Mouse (Mus musculus) forebrain, embryonic 10.5 days (tissue): ENCODE results near the gene Rhoh. TPM values are rescaled to one million over a fixed set of nuclear protein-coding genes. Genes with fewer than 3 reads are reported as not detected.
A peak's percentile ranks its signal among the peaks of the same experiment; 100 is the strongest.

Experiments used
- DNase-seq: peaks from one replicate; pipeline ENCODE4 v3.0.0-alpha.2; 2017; ENCODE audit warnings: low spot score; ENCODE audit errors: extremely low spot score
- H3K27ac ChIP-seq: fragments of 300-500 bp; sonication (generic); 2 replicates; pipeline ENCODE4 v1.5.1; 2016; ENCODE audit warnings: mild to moderate bottlenecking
- H3K27me3 ChIP-seq: fragments of 300-500 bp; sonication (generic); 2 replicates; pipeline ENCODE4 v1.6.1; 2016; ENCODE audit warnings: mild to moderate bottlenecking; ENCODE audit not compliant: poor library complexity, severe bottlenecking
- H3K36me3 ChIP-seq: fragments of 300-500 bp; sonication (generic); replicated peaks from 2 replicates; pipeline ENCODE4 v1.6.1; 2016; ENCODE audit warnings: mild to moderate bottlenecking, moderate library complexity
- H3K4me1 ChIP-seq: fragments of 300-500 bp; sonication (generic); 2 replicates; pipeline ENCODE4 v1.6.1; 2016
- H3K4me3 ChIP-seq: fragments of 300-500 bp; sonication (generic); 2 replicates; pipeline ENCODE4 v1.5.1; 2016; ENCODE audit warnings: mild to moderate bottlenecking, moderate library complexity
- H3K9me3 ChIP-seq: fragments of 300-500 bp; sonication (generic); 2 replicates; pipeline ENCODE4 v1.6.1; 2016; ENCODE audit warnings: mild to moderate bottlenecking, moderate library complexity
- WGBS: fragments of 180-500 bp; shearing (Covaris S2); methylation state at CpG from one replicate; pipeline ENCODE4 v1.1.7; 2016; 5-methylcytosine and 5-hydroxymethylcytosine counted together
- polyA plus RNA-seq: library from polyadenylated mRNA; unstranded; fragments of >200 nt; fragmentation: Nextera tagmentation; extraction: Ambion mirVana; gene quantifications from 2 replicates; pipeline ENCODE4 v1.2.1, GENCODE M21; 2016

Rhoh gene
- polyA plus RNA-seq, 1 experiment from 2014 or later = 0.12 TPM

DNA sequence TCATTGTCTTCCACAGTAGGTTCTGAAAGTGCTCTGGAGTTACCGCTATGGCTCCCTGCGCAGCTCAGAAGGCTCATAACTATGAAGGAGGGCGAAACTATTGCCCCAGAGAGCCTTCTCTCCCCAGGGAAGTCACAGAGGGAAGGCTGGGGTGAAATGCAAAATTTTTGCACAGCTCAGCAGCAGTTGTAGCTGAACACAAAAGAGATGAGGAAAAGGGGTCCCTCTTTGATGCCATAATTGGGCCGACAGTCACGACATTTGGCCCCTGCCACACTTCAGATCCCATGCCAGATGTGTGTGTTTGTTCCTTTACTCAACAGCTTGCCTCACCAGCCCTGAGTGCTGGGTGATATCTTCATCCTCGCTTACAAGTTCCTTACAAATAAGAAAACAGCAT lies 65.7 kb downstream of the Rhoh start:
- WGBS = 88% methylated on average over 6 of the region's 6 CpGs
- Histone ChIP-seq H3K27ac (no peak overlapping the region), H3K4me1 (no peaks in the 10 kb centered on the region), H3K27me3 (no peaks in the 10 kb centered on the region), H3K36me3 (no peaks in the 10 kb centered on the region), H3K9me3 (no peaks in the 10 kb centered on the region), H3K4me3 (no peak overlapping the region)
- no peak for DNase-seq

DNA sequence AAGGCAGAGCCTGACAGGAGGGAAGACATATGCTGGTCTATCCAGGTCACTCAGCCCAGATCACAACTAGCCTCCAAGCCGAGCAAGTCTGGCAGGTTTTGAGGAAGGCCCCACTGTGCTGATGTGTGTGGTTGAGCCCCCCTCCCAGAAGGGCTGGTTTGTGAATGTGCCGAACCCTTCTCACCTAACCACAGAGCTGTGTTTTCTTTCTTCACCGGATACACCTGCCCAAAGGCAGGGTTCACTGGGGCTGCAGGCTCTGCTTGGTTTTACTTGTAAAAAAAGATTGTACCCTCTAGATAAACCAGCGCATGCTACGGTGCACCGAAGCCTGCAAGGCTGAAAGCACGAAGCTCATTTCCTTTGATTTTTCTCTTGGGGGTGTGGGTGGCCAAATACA lies 68.1 kb downstream of the Rhoh start:
- Histone ChIP-seq H3K36me3 (no peaks in the 10 kb centered on the region), H3K9me3 (no peaks in the 10 kb centered on the region), H3K27ac (no peak overlapping the region), H3K4me3 (no peak overlapping the region), H3K27me3 (no peaks in the 10 kb centered on the region), H3K4me1 (no peaks in the 10 kb centered on the region)
- no peak for DNase-seq
- 89% methylated on average over 7 of the region's 7 CpGs for WGBS

DNA sequence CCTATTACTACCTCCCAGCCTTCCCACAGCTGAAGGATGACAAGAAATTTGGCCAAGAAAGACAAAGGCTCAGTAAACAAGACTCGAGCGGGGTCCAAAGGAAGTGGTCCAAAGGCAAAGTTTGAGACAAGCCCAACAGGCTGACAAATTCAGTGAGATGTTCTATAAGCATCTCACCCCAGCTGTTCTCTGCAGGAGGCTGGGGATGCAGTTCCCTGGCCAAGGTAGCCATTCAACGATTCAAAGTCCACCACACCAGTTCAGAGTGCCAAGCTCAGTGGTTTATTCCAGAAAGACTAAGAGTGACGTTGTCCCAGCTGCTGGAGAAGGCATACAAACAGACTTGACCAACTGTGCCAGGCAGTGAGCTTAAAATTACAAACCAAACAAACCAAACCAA lies 69.2 kb downstream of the Rhoh start:
- Histone ChIP-seq H3K36me3 (no peaks in the 10 kb centered on the region), H3K27me3 (no peaks in the 10 kb centered on the region), H3K9me3 (no peaks in the 10 kb centered on the region), H3K4me3 (no peak overlapping the region), H3K4me1 (no peaks in the 10 kb centered on the region), H3K27ac (no peak overlapping the region)
- 75% methylated on average over 4 of the region's 4 CpGs for WGBS
- no peak for DNase-seq

DNA sequence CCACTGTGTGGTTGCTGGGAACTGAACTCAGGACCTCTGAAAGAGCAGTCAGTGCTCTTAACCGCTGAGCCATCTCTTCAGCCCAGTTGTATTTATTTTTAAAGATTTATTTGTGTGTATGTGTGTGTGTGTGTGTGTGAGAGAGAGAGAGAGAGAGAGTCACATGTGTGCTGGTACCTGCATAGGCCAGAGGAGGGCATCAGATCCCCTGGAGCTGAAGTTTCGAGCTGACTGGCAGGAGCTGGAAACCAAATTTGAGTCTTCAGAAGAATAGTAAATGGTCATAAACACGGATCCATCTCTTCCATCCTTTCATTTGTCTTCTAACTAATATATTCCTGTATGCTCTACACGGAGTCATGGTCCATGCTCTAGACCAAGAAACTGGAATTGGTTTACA lies 72.2 kb downstream of the Rhoh start:
- Histone ChIP-seq H3K4me1 (0 out of 2 replicates have a peak, but pooled peaks cover 4% of the 10 kb centered on the region), H3K36me3 (no peaks in the 10 kb centered on the region), H3K27ac (no peak overlapping the region), H3K27me3 (no peaks in the 10 kb centered on the region), H3K9me3 (no peaks in the 10 kb centered on the region), H3K4me3 (no peak overlapping the region)
- 86% methylated on average over 4 of the region's 4 CpGs for WGBS
- DNase-seq = no peak

DNA sequence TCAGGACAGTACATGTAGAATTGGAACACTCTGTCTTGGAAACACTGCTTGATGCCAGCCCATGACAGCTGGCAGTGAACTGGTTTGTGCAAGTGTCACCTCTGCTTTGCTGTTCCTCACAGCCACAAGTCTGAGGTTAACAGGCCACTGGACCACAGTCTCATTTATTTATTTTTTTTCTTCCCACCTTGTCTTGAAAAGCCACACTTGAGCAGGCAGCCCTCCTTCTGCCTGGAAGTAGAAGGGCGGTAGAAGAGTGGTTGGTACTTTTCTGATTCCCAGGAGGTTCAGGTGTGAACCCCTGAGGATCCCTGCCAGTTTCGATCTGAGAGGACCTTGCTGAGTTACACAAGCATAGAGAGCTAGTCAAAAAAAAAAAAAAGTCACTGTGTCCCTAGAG lies 72.8 kb downstream of the Rhoh start:
- no peaks in the 10 kb centered on the region for H3K9me3 ChIP-seq
- no peak overlapping the region for H3K4me3 ChIP-seq
- WGBS = 90% methylated on average over 2 of the region's 2 CpGs
- 0 out of 2 replicates have a peak, but pooled peaks cover 4% of the 10 kb centered on the region for H3K4me1 ChIP-seq
- H3K27me3 ChIP-seq = no peaks in the 10 kb centered on the region
- H3K36me3 ChIP-seq = no peaks in the 10 kb centered on the region
- DNase-seq = no peak
- no peak overlapping the region for H3K27ac ChIP-seq

DNA sequence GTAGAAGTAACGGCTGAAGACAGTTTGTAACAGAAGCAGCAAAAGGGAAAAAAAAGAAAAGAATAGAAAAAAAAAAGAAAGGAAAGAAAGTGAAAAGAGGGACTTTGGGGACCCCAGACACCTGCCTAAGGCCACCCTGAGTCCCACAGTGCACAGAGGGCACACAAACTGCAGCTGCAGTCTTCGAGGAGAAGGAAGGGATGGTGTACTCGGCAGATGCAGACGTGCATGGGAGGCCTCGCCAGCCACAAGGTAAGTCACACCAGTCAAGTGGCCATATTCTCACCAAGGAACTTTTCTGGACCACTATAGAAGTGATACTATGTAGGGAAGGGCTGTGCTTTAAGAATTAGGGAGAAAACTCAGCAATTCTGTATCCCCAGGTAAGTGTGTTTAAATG lies 73.8 kb downstream of the Rhoh start, which contains the start of gene Chrna9:
Gene Chrna9, plus strand, starts transcription at position 139 of the 400 bp plus-strand sequence.
- WGBS = 88% methylated on average over 5 of the region's 5 CpGs
- 0 out of 2 replicates have a peak, but pooled peaks cover 4% of the 10 kb centered on the region for H3K4me1 ChIP-seq
- no peak within 1 kb of the TSS for H3K27ac ChIP-seq
- H3K36me3 ChIP-seq = no peaks in the 10 kb centered on the region
- H3K27me3 ChIP-seq = no peaks in the 10 kb centered on the region
- H3K9me3 ChIP-seq = no peaks in the 10 kb centered on the region
- DNase-seq = no peak
- H3K4me3 ChIP-seq = no peak within 1 kb of the TSS

DNA sequence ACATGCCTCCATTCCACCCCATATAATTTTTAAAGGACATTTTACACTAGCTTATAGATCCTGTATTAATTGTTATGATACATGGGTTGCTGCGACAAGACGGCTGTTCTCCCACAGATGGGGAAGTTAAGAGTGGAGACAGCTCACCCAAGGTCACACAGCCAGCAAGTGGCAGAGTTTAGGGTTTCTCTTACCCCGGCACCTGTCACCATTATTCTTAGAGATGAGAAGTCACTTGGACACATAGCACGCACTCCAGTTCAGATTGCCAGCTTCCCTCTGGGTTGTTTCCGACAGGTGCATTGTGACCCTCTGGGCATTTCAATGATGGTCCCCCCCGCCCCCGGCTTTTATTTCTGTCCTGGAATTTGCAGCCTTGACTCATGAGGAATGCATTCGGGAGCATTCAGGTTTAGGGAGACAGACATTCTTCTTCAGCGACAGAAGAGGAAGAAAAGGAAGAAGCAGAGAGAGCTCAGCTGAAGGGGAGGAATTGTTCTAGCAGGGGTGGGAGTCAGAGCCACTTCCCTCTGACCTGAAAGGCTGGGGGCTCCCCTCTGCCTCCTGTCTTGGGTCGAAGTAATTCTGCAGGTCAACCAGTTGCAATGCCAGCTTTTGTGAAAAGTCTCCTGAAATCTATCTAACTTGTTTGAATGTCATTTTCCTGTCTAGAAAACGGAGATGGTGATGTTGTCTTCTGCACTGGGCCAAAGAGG lies 76.2 kb downstream of the Rhoh start:
- H3K9me3 ChIP-seq = no peaks in the 10 kb centered on the region
- H3K4me3 ChIP-seq = no peak overlapping the region
- no peak for DNase-seq
- H3K27me3 ChIP-seq = no peaks in the 10 kb centered on the region
- H3K4me1 ChIP-seq = 0 out of 2 replicates have a peak, but pooled peaks cover 4% of the 10 kb centered on the region
- no peaks in the 10 kb centered on the region for H3K36me3 ChIP-seq
- 80% methylated on average over 11 of the region's 11 CpGs for WGBS
- H3K27ac ChIP-seq = no peak overlapping the region

DNA sequence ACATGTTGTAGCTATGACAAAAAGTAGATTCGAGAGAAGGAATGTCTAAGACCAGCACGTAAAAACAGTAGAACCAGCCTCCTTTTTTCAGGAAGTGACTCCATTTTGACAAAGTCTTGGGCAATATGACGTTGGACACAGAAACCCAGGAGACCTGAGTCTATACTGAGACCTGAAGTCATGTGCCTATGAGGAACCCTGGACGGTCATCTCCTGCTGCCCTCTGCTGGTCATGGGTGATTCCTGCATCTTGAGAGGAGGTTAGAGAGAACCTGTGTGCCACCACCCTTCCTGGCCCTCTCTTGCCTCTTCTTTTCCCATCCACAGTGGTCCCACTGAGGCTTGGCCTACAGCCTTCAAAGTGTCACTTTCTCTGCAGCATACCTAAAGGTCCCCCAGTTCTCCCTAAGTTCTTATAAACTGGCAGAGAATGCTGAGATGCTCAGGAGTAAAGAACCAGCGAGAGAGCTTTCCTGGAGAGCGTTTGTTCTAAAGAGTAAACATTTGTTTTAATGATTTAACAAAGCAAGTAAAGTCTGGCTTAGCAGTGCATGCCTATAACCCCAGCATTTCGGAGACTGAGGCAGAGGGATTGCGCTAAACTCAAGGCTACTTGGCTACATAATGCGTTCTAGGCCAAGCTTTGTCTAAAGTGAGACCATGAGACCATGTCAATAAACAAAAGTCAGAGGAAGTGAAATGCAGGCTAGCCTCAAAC lies 77.1 kb downstream of the Rhoh start:
- DNase-seq = peak; percentile 79
- Histone ChIP-seq H3K36me3 (no peaks in the 10 kb centered on the region), H3K27me3 (no peaks in the 10 kb centered on the region), H3K9me3 (no peaks in the 10 kb centered on the region), H3K4me1 (0 out of 2 replicates have a peak, but pooled peaks cover 4% of the 10 kb centered on the region), H3K27ac (no peak overlapping the region), H3K4me3 (no peak overlapping the region)
- WGBS = 59% methylated on average over 9 of the region's 9 CpGs

DNA sequence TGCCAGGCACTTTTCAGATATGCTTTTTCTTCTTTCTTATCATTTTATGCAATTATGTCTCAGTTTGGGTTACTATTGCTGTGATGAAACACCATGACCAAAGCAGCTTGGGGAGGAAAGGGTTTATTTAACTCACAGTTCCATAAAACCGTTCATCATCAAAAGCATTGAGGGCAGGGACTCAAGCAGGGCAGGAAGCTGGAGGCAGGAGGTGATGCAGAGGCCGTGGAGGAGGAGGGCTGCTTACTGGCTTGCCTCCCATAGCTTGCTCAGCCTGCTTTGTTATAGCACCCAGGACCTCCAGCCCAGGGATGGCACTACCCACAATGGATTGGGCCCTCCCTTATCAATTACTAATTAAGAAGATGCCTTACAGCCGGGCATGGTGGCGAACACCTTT lies 80.1 kb downstream of the Rhoh start:
- Histone ChIP-seq H3K27ac (no peak overlapping the region), H3K9me3 (no peaks in the 10 kb centered on the region), H3K4me1 (0 out of 2 replicates have a peak, but pooled peaks cover 4% of the 10 kb centered on the region), H3K4me3 (no peak overlapping the region), H3K36me3 (no peaks in the 10 kb centered on the region), H3K27me3 (no peaks in the 10 kb centered on the region)
- DNase-seq = no peak
- 73% methylated on average over 4 of the region's 4 CpGs for WGBS

Other genes starting within 250 kb of the Rhoh start
- 106 and 108 TPM in 2 replicates for gene Pds5a, start 162.9 kb upstream of the Rhoh start, polyA plus RNA-seq
- 34.7 and 36.4 TPM in 2 replicates for gene N4bp2, start 97.7 kb upstream of the Rhoh start, polyA plus RNA-seq
- gene Chrna9, start 73.7 kb downstream of the Rhoh start, polyA plus RNA-seq = 0.14 TPM in 1 of 2 replicates, not detected in the other
- gene 9130230L23Rik, start 143.1 kb downstream of the Rhoh start, polyA plus RNA-seq = not detected in 2 replicates